Mouse (Mus musculus): ENCODE data around the gene Ttll4. TPM values are rescaled to one million over a fixed set of nuclear protein-coding genes. Genes with fewer than 3 reads are reported as not detected.

Gene Ttll4
- polyA plus RNA-seq, 1 experiment: 22.1 TPM

DNA sequence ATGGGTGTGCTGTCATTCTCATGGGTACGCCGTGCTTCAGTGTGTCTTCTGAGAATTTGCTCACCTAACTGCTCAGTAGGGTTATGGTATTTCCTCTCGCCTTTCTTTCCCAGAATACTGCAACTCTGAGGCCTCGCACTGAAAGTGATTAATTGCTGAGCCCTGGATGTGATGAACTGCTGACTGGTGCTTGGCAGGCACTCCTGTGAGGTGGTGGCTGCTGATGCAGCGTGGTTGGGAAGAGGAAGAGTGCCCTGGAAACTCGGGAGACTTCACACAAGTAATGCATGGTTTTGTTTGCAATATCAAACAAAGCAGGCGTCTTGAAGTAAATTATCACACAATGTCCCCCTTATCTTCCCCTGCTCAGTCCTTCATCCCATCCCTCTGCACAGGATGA is 11.2 kb downstream of the Ttll4 start:
- TF ChIP-seq POLR2A (IDR thresholded peaks at IDR 0.05; ENCODE audit: borderline replicate concordance, low read depth, low read length): no peak
- Histone ChIP-seq H3K4me3 (ENCODE audit: insufficient read depth, low read length) (no peak overlapping the region), H3K27ac (ENCODE audit: insufficient read depth, low read depth, low read length) (peak overlapping the region; percentile 26), H3K4me1 (ENCODE audit: control insufficient read depth, insufficient read depth, low read length) (peaks cover 17% of the 10 kb centered on the region)

DNA sequence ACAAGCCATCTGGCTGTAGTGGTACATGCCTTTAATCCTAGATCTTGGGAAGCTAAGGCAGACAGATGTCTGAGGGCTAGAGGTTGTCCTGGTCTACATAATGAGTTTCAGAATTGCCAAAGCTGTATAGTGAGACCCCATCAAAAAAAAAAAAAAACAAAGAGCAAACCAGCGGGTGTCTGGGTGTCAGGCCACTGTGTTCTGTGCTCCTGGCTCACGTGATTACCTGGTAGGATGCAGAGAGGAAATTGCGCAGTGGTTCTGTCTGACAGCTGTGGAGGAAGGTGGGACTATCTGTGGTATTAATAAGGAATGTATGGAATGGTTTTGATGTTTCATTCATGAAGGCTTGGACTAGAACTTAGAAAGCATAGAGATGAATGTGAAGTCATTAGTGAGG is 15.3 kb downstream of the Ttll4 start:
- no peak overlapping the region for H3K27ac ChIP-seq (ENCODE audit: insufficient read depth, low read depth, low read length)
- no peak for TF ChIP-seq POLR2A (IDR thresholded peaks at IDR 0.05; ENCODE audit: borderline replicate concordance, low read depth, low read length)
- TF ChIP-seq CTCF (IDR thresholded peaks at IDR 0.05; ENCODE audit: low read depth, low read length): no peak
- H3K4me1 ChIP-seq (ENCODE audit: control insufficient read depth, insufficient read depth, low read length): peaks cover 16% of the 10 kb centered on the region

GRCm38 (mm10) chr1:74677843-74678242 is 16.3 kb downstream of the Ttll4 start:
- Histone ChIP-seq H3K27ac (ENCODE audit: insufficient read depth, low read depth, low read length) (no peak overlapping the region), H3K4me3 (ENCODE audit: insufficient read depth, low read length) (no peak overlapping the region), H3K4me1 (ENCODE audit: control insufficient read depth, insufficient read depth, low read length) (peaks cover 10% of the 10 kb centered on the region)
- TF ChIP-seq POLR2A (IDR thresholded peaks at IDR 0.05; ENCODE audit: borderline replicate concordance, low read depth, low read length) (no peak), CTCF (IDR thresholded peaks at IDR 0.05; ENCODE audit: low read depth, low read length) (no peak)

More for the DNA sequence above, 15.3 kb downstream of the Ttll4 start:
- H3K4me3 ChIP-seq (ENCODE audit: insufficient read depth, low read length): no peak overlapping the region

GRCm38 (mm10) chr1:74687131-74687530 is 25.6 kb downstream of the Ttll4 start:
- no peak overlapping the region for H3K4me3 ChIP-seq (ENCODE audit: insufficient read depth, low read length)
- no peak for TF ChIP-seq CTCF (IDR thresholded peaks at IDR 0.05; ENCODE audit: low read depth, low read length)
- no peak for TF ChIP-seq POLR2A (IDR thresholded peaks at IDR 0.05; ENCODE audit: borderline replicate concordance, low read depth, low read length)

GRCm38 (mm10) chr1:74693891-74694583 is 32.5 kb downstream of the Ttll4 start:
- TF ChIP-seq CTCF (IDR thresholded peaks at IDR 0.05; ENCODE audit: low read depth, low read length): no peak
- TF ChIP-seq POLR2A (IDR thresholded peaks at IDR 0.05; ENCODE audit: borderline replicate concordance, low read depth, low read length): no peak
- no peak overlapping the region for H3K4me3 ChIP-seq (ENCODE audit: insufficient read depth, low read length)
- H3K27ac ChIP-seq (ENCODE audit: insufficient read depth, low read depth, low read length): no peak overlapping the region
- H3K4me1 ChIP-seq (ENCODE audit: control insufficient read depth, insufficient read depth, low read length): peaks cover 15% of the 10 kb centered on the region

More at GRCm38 (mm10) chr1:74687131-74687530, 25.6 kb downstream of the Ttll4 start:
- Histone ChIP-seq H3K4me1 (ENCODE audit: control insufficient read depth, insufficient read depth, low read length) (peaks cover 5% of the 10 kb centered on the region), H3K27ac (ENCODE audit: insufficient read depth, low read depth, low read length) (no peak overlapping the region)

DNA sequence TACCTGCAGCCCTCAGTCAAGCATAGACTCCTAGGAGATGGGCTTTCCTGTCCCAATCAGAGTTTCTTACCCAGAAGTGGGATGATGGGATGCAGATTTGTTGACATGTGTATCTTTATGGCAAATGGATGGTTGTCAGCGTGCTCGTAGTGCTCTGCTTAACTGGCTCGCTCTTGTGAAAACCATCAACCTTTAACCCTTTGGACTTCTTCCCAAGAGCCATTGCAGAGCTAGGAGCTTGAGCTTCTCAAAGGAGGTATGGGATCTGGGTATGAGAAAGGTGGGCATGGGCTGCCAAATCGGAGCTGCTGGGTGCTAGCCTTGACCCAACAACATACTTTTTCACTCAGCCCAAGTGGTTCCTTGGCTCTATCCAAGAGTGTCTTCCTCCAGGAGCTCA is 34.3 kb downstream of the Ttll4 start:
- Histone ChIP-seq H3K4me3 (ENCODE audit: insufficient read depth, low read length) (no peak overlapping the region), H3K4me1 (ENCODE audit: control insufficient read depth, insufficient read depth, low read length) (peaks cover 22% of the 10 kb centered on the region), H3K27ac (ENCODE audit: insufficient read depth, low read depth, low read length) (no peak overlapping the region)
- TF ChIP-seq CTCF (IDR thresholded peaks at IDR 0.05; ENCODE audit: low read depth, low read length) (no peak), POLR2A (IDR thresholded peaks at IDR 0.05; ENCODE audit: borderline replicate concordance, low read depth, low read length) (no peak)

- Histone ChIP-seq H3K27ac (ENCODE audit: insufficient read depth, low read depth, low read length) (no peak overlapping the region), H3K4me1 (ENCODE audit: control insufficient read depth, insufficient read depth, low read length) (peaks cover 32% of the 10 kb centered on the region), H3K4me3 (ENCODE audit: insufficient read depth, low read length) (no peak overlapping the region)
- TF ChIP-seq CTCF (IDR thresholded peaks at IDR 0.05; ENCODE audit: low read depth, low read length) (no peak), POLR2A (IDR thresholded peaks at IDR 0.05; ENCODE audit: borderline replicate concordance, low read depth, low read length) (no peak)
These were observed 35.9 kb downstream of the Ttll4 start for GRCm38 (mm10) chr1:74697416-74697815.

DNA sequence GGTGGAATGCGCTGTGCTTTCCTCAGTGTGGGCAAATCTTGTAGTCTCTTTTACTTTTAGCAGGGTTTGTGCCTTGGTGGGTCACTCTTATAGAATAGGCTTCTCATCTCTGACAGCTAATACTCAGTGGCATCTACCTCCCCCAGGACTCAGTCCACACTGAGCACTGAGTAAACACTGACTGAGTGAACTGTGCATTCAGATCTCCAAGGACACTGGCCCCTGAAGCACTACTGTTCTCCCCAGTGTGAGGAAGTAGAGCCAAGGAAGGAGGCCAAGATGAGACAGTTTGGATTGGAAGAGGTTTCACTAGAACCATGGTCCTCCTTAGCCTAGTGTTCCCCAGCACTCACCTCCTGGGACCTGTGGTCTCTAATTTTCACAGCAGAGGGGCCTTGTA is 36.8 kb downstream of the Ttll4 start:
- TF ChIP-seq POLR2A (IDR thresholded peaks at IDR 0.05; ENCODE audit: borderline replicate concordance, low read depth, low read length): no peak
- Histone ChIP-seq H3K27ac (ENCODE audit: insufficient read depth, low read depth, low read length) (peak overlapping the region; percentile 73), H3K4me3 (ENCODE audit: insufficient read depth, low read length) (no peak overlapping the region), H3K4me1 (ENCODE audit: control insufficient read depth, insufficient read depth, low read length) (peaks cover 38% of the 10 kb centered on the region)

GRCm38 (mm10) chr1:74698791-74699190 is 37.2 kb downstream of the Ttll4 start:
- Histone ChIP-seq H3K4me3 (ENCODE audit: insufficient read depth, low read length) (no peak overlapping the region), H3K4me1 (ENCODE audit: control insufficient read depth, insufficient read depth, low read length) (peaks cover 38% of the 10 kb centered on the region), H3K27ac (ENCODE audit: insufficient read depth, low read depth, low read length) (peak overlapping the region; percentile 73)
- TF ChIP-seq POLR2A (IDR thresholded peaks at IDR 0.05; ENCODE audit: borderline replicate concordance, low read depth, low read length): no peak
- no peak for TF ChIP-seq CTCF (IDR thresholded peaks at IDR 0.05; ENCODE audit: low read depth, low read length)

GRCm38 (mm10) chr1:74702142-74702553 is 40.6 kb downstream of the Ttll4 start:
- no peak for TF ChIP-seq POLR2A (IDR thresholded peaks at IDR 0.05; ENCODE audit: borderline replicate concordance, low read depth, low read length)
- TF ChIP-seq CTCF (IDR thresholded peaks at IDR 0.05; ENCODE audit: low read depth, low read length): no peak
- H3K27ac ChIP-seq (ENCODE audit: insufficient read depth, low read depth, low read length): peak overlapping the region; percentile 66
- H3K4me1 ChIP-seq (ENCODE audit: control insufficient read depth, insufficient read depth, low read length): peaks cover 38% of the 10 kb centered on the region
- H3K4me3 ChIP-seq (ENCODE audit: insufficient read depth, low read length): no peak overlapping the region

Measured in bone marrow macrophage, adult 2 months (primary cell).